Mouse (Mus musculus): ENCODE results near the gene Ghdc.

DNA sequence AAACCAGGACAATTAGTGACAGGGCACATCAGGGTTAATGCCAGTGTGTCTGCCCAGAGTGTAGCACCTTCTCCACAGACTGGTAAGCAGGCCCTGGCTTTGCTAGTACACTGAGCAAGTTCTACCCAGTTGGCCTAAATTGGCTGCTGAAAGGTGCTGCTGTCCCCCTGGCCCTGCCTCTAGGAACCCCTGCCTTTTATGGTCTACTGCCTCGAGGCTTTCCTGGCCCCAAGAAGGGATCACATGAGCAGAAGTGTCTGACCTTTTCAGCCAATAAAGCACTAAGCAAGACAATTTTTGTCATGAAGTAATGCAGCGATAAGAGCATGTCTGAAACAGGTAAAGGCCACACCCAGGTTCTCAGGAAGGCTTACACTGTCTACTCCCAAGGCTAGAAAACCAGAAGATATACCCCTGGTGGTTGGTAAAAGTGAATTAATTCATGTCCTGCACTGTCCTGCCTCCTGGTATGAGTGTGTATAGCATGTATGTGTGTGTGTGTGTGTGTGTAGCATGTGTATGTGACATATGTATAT, 48.2 kb downstream of the Ghdc start:
- TF ChIP-seq POLR2A (IDR thresholded peaks at IDR 0.05; ENCODE audit: borderline replicate concordance, control insufficient read depth, low read depth, low read length) (no peak), CTCF (IDR thresholded peaks at IDR 0.05; ENCODE audit: control insufficient read depth, insufficient read depth, low read length) (no peak)

Measured in bone marrow, adult 2 months (tissue).